Mouse (Mus musculus) limb, embryonic 13.5 days (tissue): ENCODE measurements around the gene Tceanc2. TPM values are rescaled to one million over a fixed set of nuclear protein-coding genes. Genes with fewer than 3 reads are reported as not detected.

Source experiments
- ATAC-seq: fragments of 200-750 bp; cut with Nextera tagmentation; 2 replicates; pipeline ENCODE4 v1.8.0; 2017; ENCODE audit warnings: low read depth, moderate number of reproducible peaks, moderate TSS enrichment; ENCODE audit not compliant: low FRiP score
- H3K27ac ChIP-seq: fragments of 300-500 bp; sonication (generic); 2 replicates; pipeline ENCODE4 v1.5.1; 2015; ENCODE audit warnings: inconsistent platforms, mild to moderate bottlenecking, moderate library complexity
- H3K27me3 ChIP-seq: fragments of 300-500 bp; sonication (generic); 2 replicates; pipeline ENCODE4 v1.6.1; 2015; ENCODE audit warnings: mild to moderate bottlenecking, inconsistent platforms
- H3K36me3 ChIP-seq: fragments of 300-500 bp; sonication (generic); 2 replicates; pipeline ENCODE4 v1.6.1; 2015; ENCODE audit warnings: inconsistent platforms, mild to moderate bottlenecking, moderate library complexity
- H3K4me1 ChIP-seq: fragments of 300-500 bp; sonication (generic); 2 replicates; pipeline ENCODE4 v1.6.1; 2015; ENCODE audit warnings: inconsistent platforms
- H3K4me2 ChIP-seq: fragments of 300-500 bp; sonication (generic); replicated peaks from 2 replicates; pipeline ENCODE4 v1.6.1; 2015; ENCODE audit warnings: inconsistent platforms, mild to moderate bottlenecking, moderate library complexity
- H3K4me3 ChIP-seq: fragments of 300-500 bp; sonication (generic); 2 replicates; pipeline ENCODE4 v1.5.1; 2015; ENCODE audit warnings: moderate library complexity, mild to moderate bottlenecking, inconsistent platforms
- H3K9ac ChIP-seq: fragments of 300-500 bp; sonication (generic); 2 replicates; pipeline ENCODE4 v1.6.1; 2015; ENCODE audit warnings: mild to moderate bottlenecking, inconsistent platforms
- H3K9me3 ChIP-seq: fragments of 300-500 bp; sonication (generic); 2 replicates; pipeline ENCODE4 v1.6.1; 2016; ENCODE audit warnings: inconsistent platforms
- WGBS: fragments of 180-500 bp; shearing (Covaris S2); methylation state at CpG from one replicate; pipeline ENCODE4 v1.1.7; 2015; 5-methylcytosine and 5-hydroxymethylcytosine counted together
- polyA plus RNA-seq: library from polyadenylated mRNA; unstranded; fragments of >200 nt; fragmentation: Nextera tagmentation; extraction: Ambion mirVana; gene quantifications from 2 replicates; pipeline ENCODE4 v1.2.1, GENCODE M21; 2015

The Tceanc2 gene
- polyA plus RNA-seq, 1 experiment from 2014 or later = 32.7 TPM

DNA sequence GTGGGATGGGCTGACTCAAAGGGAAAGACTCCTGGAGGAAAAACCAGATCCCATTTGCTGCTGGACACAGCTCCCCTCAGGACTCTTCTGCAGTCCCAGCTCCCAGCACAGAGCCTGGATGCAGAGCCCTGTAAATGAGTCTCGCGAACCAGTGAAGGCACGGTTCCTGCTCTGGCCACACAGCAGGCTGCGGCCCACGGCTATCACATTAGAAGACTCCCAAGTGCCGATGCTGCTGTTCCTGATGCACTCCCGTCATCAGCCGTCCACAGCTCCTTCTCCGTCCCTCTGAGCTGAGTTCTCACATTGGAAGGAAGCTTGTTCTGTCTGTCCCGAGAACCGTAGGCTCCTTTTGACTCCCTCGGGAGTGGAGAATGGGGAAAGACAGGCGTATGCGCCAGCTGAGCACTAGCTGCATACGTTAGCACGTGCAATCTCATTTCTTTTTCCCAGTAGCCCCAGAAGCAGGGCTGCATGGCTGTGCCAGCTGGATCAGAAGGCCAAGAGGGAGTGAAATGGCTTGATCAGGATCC lies 82.0 kb downstream of the Tceanc2 start, which contains the start of gene Cdcp2:
Gene Cdcp2, plus strand, starts transcription at position 51 of the 533 bp plus-strand sequence.
- H3K4me3 ChIP-seq = no peak within 1 kb of the TSS
- H3K36me3 ChIP-seq = no peaks in the 10 kb centered on the region
- 46% methylated on average over 16 of the region's 16 CpGs for WGBS
- H3K9me3 ChIP-seq = no peaks in the 10 kb centered on the region
- H3K9ac ChIP-seq = no peak within 1 kb of the TSS; the same call in 1 of the 2 replicates
- H3K27me3 ChIP-seq = no peaks in the 10 kb centered on the region
- peaks cover 39% of the 10 kb centered on the region for H3K4me1 ChIP-seq
- ATAC-seq = no peak
- no peak within 1 kb of the TSS; the same call in 1 of the 2 replicates for H3K27ac ChIP-seq
- H3K4me2 ChIP-seq = peak within 1 kb of the TSS; percentile 23; the same call in 1 of the 2 replicates

DNA sequence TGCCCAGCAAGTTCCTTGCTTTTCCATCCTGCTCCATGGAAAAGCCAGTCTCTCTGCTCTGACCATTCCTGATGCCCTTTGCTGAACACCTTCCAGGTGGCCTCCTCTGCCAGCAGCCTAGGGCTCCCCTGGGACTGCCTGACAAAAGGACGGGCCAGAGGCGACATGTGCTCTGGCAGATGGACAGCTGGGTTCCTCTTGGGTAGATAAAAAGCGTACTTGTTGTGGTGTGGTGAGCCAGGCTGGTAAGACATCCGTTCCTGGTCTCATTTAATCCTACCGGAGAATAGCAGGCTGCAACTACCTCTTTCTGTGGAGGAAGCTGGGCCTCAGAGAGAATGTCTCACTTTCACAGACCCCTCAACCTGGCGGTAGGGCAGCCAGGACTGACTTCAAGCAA lies 82.9 kb downstream of the Tceanc2 start:
- Histone ChIP-seq H3K27ac (no peak overlapping the region; the same call in 1 of the 2 replicates), H3K9ac (no peak overlapping the region), H3K4me3 (no peak overlapping the region), H3K4me1 (peaks cover 39% of the 10 kb centered on the region), H3K36me3 (no peaks in the 10 kb centered on the region), H3K9me3 (no peaks in the 10 kb centered on the region), H3K27me3 (no peaks in the 10 kb centered on the region), H3K4me2 (no peak overlapping the region)
- ATAC-seq = no peak
- WGBS = 37% methylated on average over 6 of the region's 6 CpGs

DNA sequence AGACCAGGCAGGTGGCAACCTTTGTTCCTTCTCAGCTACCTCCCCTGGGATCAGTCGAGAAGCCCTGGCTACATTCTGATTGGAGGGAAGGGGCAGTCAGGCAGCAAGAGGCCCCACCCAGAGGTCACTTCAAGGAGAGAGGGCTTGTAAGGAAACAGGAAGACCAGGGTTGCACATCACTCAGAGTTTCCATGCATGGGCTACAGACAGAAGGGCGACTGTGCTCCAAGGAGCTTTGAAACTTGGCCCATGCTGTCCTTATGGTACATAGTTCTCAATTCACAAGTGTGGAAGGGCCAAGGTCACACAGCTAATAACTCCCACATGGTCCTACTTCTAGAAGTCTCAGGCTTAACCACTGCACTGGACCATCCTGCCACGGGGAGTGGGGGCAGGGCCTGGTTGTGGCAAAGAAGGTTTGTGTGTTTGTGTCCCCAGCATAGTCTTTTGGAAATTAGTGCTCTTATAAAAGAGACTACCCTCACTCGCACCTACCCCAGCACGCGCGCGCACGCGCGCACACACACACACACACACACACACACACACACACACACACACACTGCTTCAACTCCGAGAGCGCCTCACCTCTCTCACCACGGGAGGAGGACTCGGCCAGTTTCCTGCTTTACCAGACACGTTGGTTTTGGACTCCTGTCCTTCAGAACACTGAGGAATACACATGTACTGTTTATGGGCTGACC lies 84.3 kb downstream of the Tceanc2 start:
- H3K36me3 ChIP-seq = no peaks in the 10 kb centered on the region
- no peak overlapping the region for H3K9ac ChIP-seq
- H3K9me3 ChIP-seq = no peaks in the 10 kb centered on the region
- H3K4me3 ChIP-seq = no peak overlapping the region
- no peak for ATAC-seq
- no peak overlapping the region for H3K27ac ChIP-seq
- no peak overlapping the region for H3K4me2 ChIP-seq
- H3K4me1 ChIP-seq = peaks cover 39% of the 10 kb centered on the region
- 68% methylated on average over 16 of the region's 16 CpGs for WGBS
- no peaks in the 10 kb centered on the region for H3K27me3 ChIP-seq

- Histone ChIP-seq H3K9ac (no peak overlapping the region), H3K4me1 (peaks cover 25% of the 10 kb centered on the region), H3K4me2 (no peak overlapping the region), H3K36me3 (no peaks in the 10 kb centered on the region), H3K9me3 (no peaks in the 10 kb centered on the region), H3K27ac (no peak overlapping the region), H3K27me3 (no peaks in the 10 kb centered on the region), H3K4me3 (no peak overlapping the region)
- WGBS = 76% methylated on average over 14 of the region's 14 CpGs
- no peak for ATAC-seq
Observed at GRCm38 (mm10) chr4:107091696-107092095, 87.2 kb downstream of the Tceanc2 start.

GRCm38 (mm10) chr4:107084858-107085257 lies 94.1 kb downstream of the Tceanc2 start:
- Histone ChIP-seq H3K27me3 (no peaks in the 10 kb centered on the region), H3K36me3 (no peaks in the 10 kb centered on the region), H3K4me2 (no peak overlapping the region), H3K4me3 (no peak overlapping the region), H3K9me3 (no peaks in the 10 kb centered on the region), H3K9ac (no peak overlapping the region), H3K27ac (peak overlapping the region; percentile 10; the same call in 1 of the 2 replicates), H3K4me1 (peaks cover 18% of the 10 kb centered on the region)
- ATAC-seq = peak; percentile 61; the same call in 1 of the 2 replicates
- 17% methylated on average over 6 of the region's 6 CpGs for WGBS

GRCm38 (mm10) chr4:107084343-107084742 lies 94.6 kb downstream of the Tceanc2 start:
- peak; percentile 15; the same call in 1 of the 2 replicates for ATAC-seq
- WGBS = 61% methylated on average over 1 of the region's 1 CpGs
- Histone ChIP-seq H3K9ac (no peak overlapping the region), H3K4me3 (no peak overlapping the region), H3K4me1 (peaks cover 18% of the 10 kb centered on the region), H3K36me3 (no peaks in the 10 kb centered on the region), H3K9me3 (no peaks in the 10 kb centered on the region), H3K4me2 (no peak overlapping the region), H3K27ac (no peak overlapping the region), H3K27me3 (no peaks in the 10 kb centered on the region)

Other genes with a start within 250 kb of the Tceanc2 start
- 97.2 and 99.5 TPM in 2 replicates for gene Mrpl37, start 112.2 kb downstream of the Tceanc2 start, polyA plus RNA-seq
- 7.0 and 7.3 TPM in 2 replicates for gene Cyb5rl, start 112.1 kb downstream of the Tceanc2 start, polyA plus RNA-seq
- gene Cdcp2, start 82.2 kb downstream of the Tceanc2 start, polyA plus RNA-seq = 0.08 TPM in 1 of 2 replicates, not detected in the other
- gene Tmem59, start 717 bp downstream of the Tceanc2 start, polyA plus RNA-seq = 423 and 430 TPM in 2 replicates
- gene Ldlrad1, start 30.1 kb upstream of the Tceanc2 start, polyA plus RNA-seq = not detected in 2 replicates
- 102 and 103 TPM in 2 replicates for gene Lrrc42, start 74.4 kb upstream of the Tceanc2 start, polyA plus RNA-seq
- gene Hspb11, start 74.5 kb upstream of the Tceanc2 start, polyA plus RNA-seq = 44.0 and 44.9 TPM in 2 replicates
- gene Dio1, start 128.1 kb upstream of the Tceanc2 start, polyA plus RNA-seq = not detected in 2 replicates
- gene Yipf1, start 135.2 kb upstream of the Tceanc2 start, polyA plus RNA-seq = 58.3 and 58.8 TPM in 2 replicates
- gene Ndc1, start 188.7 kb upstream of the Tceanc2 start, polyA plus RNA-seq = 32.7 and 35.6 TPM in 2 replicates